Mouse (Mus musculus) forebrain, embryonic 13.5 days (tissue): Measurements from ENCODE around the gene Nlrc5. TPM values are rescaled to one million over a fixed set of nuclear protein-coding genes. Genes with fewer than 3 reads are reported as not detected.

ENCODE experiments used
- ATAC-seq: fragments of 200-750 bp; cut with Nextera tagmentation; 2 replicates; pipeline ENCODE4 v1.8.0; 2017
- H3K27ac ChIP-seq: fragments of 300-500 bp; sonication (generic); 2 replicates; pipeline ENCODE4 v1.5.1; 2015; ENCODE audit warnings: inconsistent platforms, mild to moderate bottlenecking, moderate library complexity
- H3K27me3 ChIP-seq: fragments of 300-500 bp; sonication (generic); 2 replicates; pipeline ENCODE4 v1.6.1; 2015; ENCODE audit warnings: mild to moderate bottlenecking, inconsistent platforms
- H3K36me3 ChIP-seq: fragments of 300-500 bp; sonication (generic); 2 replicates; pipeline ENCODE4 v1.6.1; 2015; ENCODE audit warnings: mild to moderate bottlenecking, inconsistent platforms; ENCODE audit not compliant: poor library complexity, severe bottlenecking
- H3K4me1 ChIP-seq: fragments of 300-500 bp; sonication (generic); 2 replicates; pipeline ENCODE4 v1.6.1; 2015; ENCODE audit warnings: inconsistent platforms
- H3K4me2 ChIP-seq: fragments of 300-500 bp; sonication (generic); 2 replicates; pipeline ENCODE4 v1.6.1; 2015; ENCODE audit warnings: inconsistent platforms, mild to moderate bottlenecking, moderate library complexity
- H3K4me3 ChIP-seq: fragments of 300-500 bp; sonication (generic); 2 replicates; pipeline ENCODE4 v1.5.1; 2015; ENCODE audit warnings: mild to moderate bottlenecking, inconsistent platforms
- H3K9ac ChIP-seq: fragments of 300-500 bp; sonication (generic); 2 replicates; pipeline ENCODE4 v1.6.1; 2015; ENCODE audit warnings: mild to moderate bottlenecking, inconsistent platforms
- H3K9me3 ChIP-seq: fragments of 300-500 bp; sonication (generic); replicated peaks from 2 replicates; pipeline ENCODE4 v1.6.1; 2016; ENCODE audit warnings: inconsistent platforms
- WGBS: fragments of 180-500 bp; shearing (Covaris S2); methylation state at CpG from one replicate; pipeline ENCODE4 v1.1.7; 2015; 5-methylcytosine and 5-hydroxymethylcytosine counted together
- polyA plus RNA-seq: library from polyadenylated mRNA; unstranded; fragments of >200 nt; fragmentation: Nextera tagmentation; extraction: Ambion mirVana; gene quantifications from 2 replicates; pipeline ENCODE4 v1.2.1, GENCODE M21; 2015

Gene Nlrc5
- polyA plus RNA-seq, 1 experiment from 2014 or later: 0.12 TPM

GRCm38 (mm10) chr8:94428420-94428819 lies 5.7 kb upstream of the Nlrc5 start:
- WGBS: 88% methylated on average over 4 of the region's 4 CpGs
- no peak overlapping the region for H3K27ac ChIP-seq
- H3K9me3 ChIP-seq: no peaks in the 10 kb centered on the region
- H3K27me3 ChIP-seq: peaks cover 10% of the 10 kb centered on the region
- H3K4me3 ChIP-seq: no peak overlapping the region
- no peaks in the 10 kb centered on the region for H3K4me1 ChIP-seq
- no peak overlapping the region for H3K4me2 ChIP-seq
- no peak overlapping the region for H3K9ac ChIP-seq
- ATAC-seq: no peak
- no peaks in the 10 kb centered on the region for H3K36me3 ChIP-seq

GRCm38 (mm10) chr8:94429376-94429775 lies 4.8 kb upstream of the Nlrc5 start:
- Histone ChIP-seq H3K4me3 (no peak overlapping the region), H3K9ac (no peak overlapping the region), H3K4me1 (peaks cover 6% of the 10 kb centered on the region), H3K9me3 (no peaks in the 10 kb centered on the region), H3K36me3 (no peaks in the 10 kb centered on the region), H3K27me3 (peaks cover 20% of the 10 kb centered on the region), H3K4me2 (no peak overlapping the region), H3K27ac (no peak overlapping the region)
- WGBS: 86% methylated on average over 7 of the region's 7 CpGs
- ATAC-seq: no peak

GRCm38 (mm10) chr8:94432212-94432611 lies 1.9 kb upstream of the Nlrc5 start:
- Histone ChIP-seq H3K9me3 (no peaks in the 10 kb centered on the region), H3K27me3 (peaks cover 22% of the 10 kb centered on the region), H3K9ac (no peak overlapping the region), H3K36me3 (no peaks in the 10 kb centered on the region), H3K27ac (no peak overlapping the region), H3K4me2 (no peak overlapping the region), H3K4me3 (no peak overlapping the region), H3K4me1 (peaks cover 6% of the 10 kb centered on the region)
- ATAC-seq: no peak
- WGBS: 79% methylated on average over 3 of the region's 3 CpGs

GRCm38 (mm10) chr8:94434958-94435357 lies 802 bp downstream of the Nlrc5 start:
- no peaks in the 10 kb centered on the region for H3K9me3 ChIP-seq
- H3K4me3 ChIP-seq: no peak overlapping the region
- H3K4me2 ChIP-seq: no peak overlapping the region
- no peak for ATAC-seq
- 71% methylated on average over 3 of the region's 3 CpGs for WGBS
- H3K9ac ChIP-seq: no peak overlapping the region
- peaks cover 6% of the 10 kb centered on the region for H3K4me1 ChIP-seq
- H3K27ac ChIP-seq: no peak overlapping the region
- H3K36me3 ChIP-seq: no peaks in the 10 kb centered on the region
- H3K27me3 ChIP-seq: peaks cover 22% of the 10 kb centered on the region

DNA sequence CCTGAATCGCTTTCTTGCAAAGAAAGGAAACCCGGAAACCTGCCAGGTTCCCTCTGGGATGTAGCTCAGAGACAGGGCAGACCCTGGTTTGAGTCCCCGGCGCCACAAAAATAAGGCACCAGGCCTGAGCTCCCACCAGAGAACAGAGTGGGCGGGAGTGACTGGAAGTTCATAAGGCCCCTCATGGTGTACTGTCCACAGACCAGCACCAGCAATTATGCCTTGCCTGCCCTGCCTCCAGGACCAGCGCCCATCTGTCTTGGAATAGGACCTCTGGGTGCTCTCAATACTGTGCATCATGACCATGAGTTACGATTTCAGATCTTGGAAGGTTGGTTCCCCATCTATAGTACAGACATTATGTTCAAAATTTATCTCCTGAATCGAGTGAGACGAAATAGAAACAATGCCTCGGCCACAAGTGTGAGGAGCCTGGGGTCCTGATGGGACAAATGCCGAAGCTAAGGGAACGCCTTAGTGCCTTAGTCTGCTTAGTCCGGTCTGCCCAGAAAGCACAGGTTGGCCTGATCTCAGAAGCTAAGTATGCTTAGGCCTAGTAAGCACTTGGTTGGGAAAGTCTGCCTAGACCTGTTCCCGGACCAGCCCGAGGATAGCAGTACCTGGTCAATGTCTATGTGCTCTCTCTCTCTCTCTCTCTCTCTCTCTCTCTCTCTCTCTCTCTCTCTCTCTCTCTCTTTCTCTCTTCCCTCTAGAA lies 1.4 kb downstream of the Nlrc5 start:
- no peak overlapping the region for H3K9ac ChIP-seq
- H3K4me2 ChIP-seq: no peak overlapping the region
- H3K9me3 ChIP-seq: no peaks in the 10 kb centered on the region
- ATAC-seq: no peak
- no peaks in the 10 kb centered on the region for H3K36me3 ChIP-seq
- H3K4me3 ChIP-seq: no peak overlapping the region
- WGBS: 90% methylated on average over 15 of the region's 15 CpGs
- H3K4me1 ChIP-seq: peaks cover 6% of the 10 kb centered on the region
- H3K27me3 ChIP-seq: peaks cover 22% of the 10 kb centered on the region
- no peak overlapping the region for H3K27ac ChIP-seq

GRCm38 (mm10) chr8:94436112-94436572 lies 2.0 kb downstream of the Nlrc5 start:
- ATAC-seq: no peak
- Histone ChIP-seq H3K27me3 (peaks cover 22% of the 10 kb centered on the region), H3K36me3 (no peaks in the 10 kb centered on the region), H3K9ac (no peak overlapping the region), H3K4me2 (no peak overlapping the region), H3K4me3 (no peak overlapping the region), H3K9me3 (no peaks in the 10 kb centered on the region), H3K4me1 (peaks cover 6% of the 10 kb centered on the region), H3K27ac (no peak overlapping the region)
- 90% methylated on average over 5 of the region's 5 CpGs for WGBS

DNA sequence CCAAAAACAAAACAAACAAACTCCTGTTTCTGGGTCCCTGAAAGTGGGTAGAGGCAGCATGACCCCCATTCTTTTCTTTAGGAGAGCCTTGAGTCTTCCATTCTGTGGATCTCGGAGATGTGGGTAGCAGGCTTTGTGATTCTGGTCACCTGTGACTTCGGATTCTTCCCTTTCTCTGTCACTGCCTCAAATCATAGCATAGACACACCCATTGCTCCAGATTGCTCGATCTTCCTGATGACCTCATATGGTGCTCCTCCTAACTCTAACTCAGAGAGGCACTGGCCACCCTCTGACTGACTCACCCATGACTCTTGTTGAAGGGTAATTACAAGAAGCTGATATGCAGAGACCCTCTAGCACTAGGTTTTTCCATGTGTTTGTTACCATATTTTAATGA lies 2.7 kb downstream of the Nlrc5 start:
- no peaks in the 10 kb centered on the region for H3K36me3 ChIP-seq
- no peak overlapping the region for H3K9ac ChIP-seq
- no peak for ATAC-seq
- no peak overlapping the region for H3K4me2 ChIP-seq
- H3K4me1 ChIP-seq: peaks cover 6% of the 10 kb centered on the region
- H3K27ac ChIP-seq: no peak overlapping the region
- no peak overlapping the region for H3K4me3 ChIP-seq
- WGBS: 83% methylated on average over 3 of the region's 3 CpGs
- no peaks in the 10 kb centered on the region for H3K9me3 ChIP-seq
- peaks cover 21% of the 10 kb centered on the region for H3K27me3 ChIP-seq

DNA sequence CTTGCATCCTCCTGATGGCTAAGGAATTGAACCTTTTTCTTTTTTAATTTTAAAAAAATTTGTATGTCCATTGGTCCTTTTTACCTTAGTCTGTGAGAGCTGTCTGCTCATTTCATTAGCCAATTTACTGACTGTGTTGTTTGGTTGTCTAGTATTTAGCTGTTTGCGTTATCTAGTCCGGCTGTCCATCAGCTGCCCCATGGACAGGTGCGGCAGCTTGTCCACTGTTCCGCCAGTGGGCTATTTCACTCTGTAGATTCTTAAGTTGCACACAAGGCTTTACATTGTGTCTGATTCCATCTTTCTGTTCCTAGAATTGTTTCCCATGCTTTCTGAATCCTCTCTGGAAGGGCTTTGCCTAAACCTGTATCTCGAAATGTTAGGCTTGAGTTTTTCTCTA lies 4.5 kb downstream of the Nlrc5 start:
- H3K9ac ChIP-seq: no peak overlapping the region
- H3K9me3 ChIP-seq: no peaks in the 10 kb centered on the region
- H3K36me3 ChIP-seq: no peaks in the 10 kb centered on the region
- 89% methylated on average over 5 of the region's 5 CpGs for WGBS
- H3K27ac ChIP-seq: no peak overlapping the region
- peaks cover 5% of the 10 kb centered on the region for H3K4me1 ChIP-seq
- no peak for ATAC-seq
- peaks cover 9% of the 10 kb centered on the region for H3K27me3 ChIP-seq
- H3K4me3 ChIP-seq: no peak overlapping the region
- no peak overlapping the region for H3K4me2 ChIP-seq

- Histone ChIP-seq H3K9ac (no peak overlapping the region), H3K4me3 (no peak overlapping the region), H3K9me3 (no peaks in the 10 kb centered on the region), H3K4me1 (no peaks in the 10 kb centered on the region), H3K4me2 (no peak overlapping the region), H3K27me3 (no peaks in the 10 kb centered on the region), H3K36me3 (no peaks in the 10 kb centered on the region), H3K27ac (no peak overlapping the region)
- ATAC-seq: no peak
These were observed 5.5 kb downstream of the Nlrc5 start for GRCm38 (mm10) chr8:94439691-94440090.

DNA sequence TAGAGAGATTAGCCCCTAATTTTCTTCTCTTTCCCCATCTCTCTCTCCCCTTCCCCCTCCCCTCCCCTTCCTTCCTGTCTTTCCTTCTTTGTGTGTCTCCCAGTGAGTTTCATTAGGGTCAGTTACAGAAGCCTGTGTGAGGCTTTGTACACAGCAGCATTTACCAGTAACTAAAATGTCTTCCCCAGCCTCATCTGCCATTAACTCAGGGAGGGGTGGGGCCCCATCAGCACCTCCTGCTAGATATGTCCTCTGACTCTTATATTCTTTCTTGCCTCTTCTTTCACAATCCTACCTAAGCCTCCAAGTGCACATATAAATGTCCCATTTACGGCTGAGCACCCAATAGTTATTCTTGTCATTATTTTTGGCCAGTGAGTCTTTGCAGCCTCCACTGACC lies 6.2 kb downstream of the Nlrc5 start:
- no peak for ATAC-seq
- Histone ChIP-seq H3K4me3 (no peak overlapping the region), H3K9ac (no peak overlapping the region), H3K4me1 (no peaks in the 10 kb centered on the region), H3K36me3 (no peaks in the 10 kb centered on the region), H3K9me3 (no peaks in the 10 kb centered on the region), H3K27ac (no peak overlapping the region), H3K27me3 (no peaks in the 10 kb centered on the region), H3K4me2 (no peak overlapping the region)
- 91% methylated on average over 1 of the region's 1 CpGs for WGBS

DNA sequence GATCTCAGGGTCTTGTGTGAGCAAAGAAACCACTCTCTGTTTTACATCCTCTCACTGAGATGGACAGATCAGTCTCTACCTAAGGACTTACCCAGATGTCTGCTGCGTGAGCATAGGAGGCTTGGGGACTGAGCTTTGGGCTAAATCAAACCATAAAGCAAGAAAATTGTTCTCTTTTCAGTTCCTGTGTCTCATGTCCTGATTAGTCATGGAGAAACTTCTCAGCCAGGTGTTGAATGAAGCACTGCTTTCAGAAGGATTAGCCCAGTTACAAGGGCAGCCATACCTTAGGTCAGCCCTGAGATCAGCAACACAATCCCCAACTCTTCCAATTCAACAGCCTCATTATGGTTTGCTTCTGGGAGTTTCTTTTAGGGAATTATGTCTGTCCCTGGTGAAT lies 7.5 kb downstream of the Nlrc5 start:
- Histone ChIP-seq H3K36me3 (no peaks in the 10 kb centered on the region), H3K27me3 (no peaks in the 10 kb centered on the region), H3K27ac (no peak overlapping the region), H3K9ac (no peak overlapping the region), H3K4me1 (no peaks in the 10 kb centered on the region), H3K4me3 (no peak overlapping the region), H3K4me2 (no peak overlapping the region), H3K9me3 (no peaks in the 10 kb centered on the region)
- no peak for ATAC-seq
- 94% methylated on average over 1 of the region's 1 CpGs for WGBS

GRCm38 (mm10) chr8:94443153-94443552 lies 9.0 kb downstream of the Nlrc5 start:
- H3K9ac ChIP-seq: no peak overlapping the region
- H3K36me3 ChIP-seq: no peaks in the 10 kb centered on the region
- no peaks in the 10 kb centered on the region for H3K27me3 ChIP-seq
- no peak overlapping the region for H3K27ac ChIP-seq
- no peak overlapping the region for H3K4me2 ChIP-seq
- 93% methylated on average over 3 of the region's 3 CpGs for WGBS
- H3K4me3 ChIP-seq: no peak overlapping the region
- no peaks in the 10 kb centered on the region for H3K4me1 ChIP-seq
- ATAC-seq: no peak
- no peaks in the 10 kb centered on the region for H3K9me3 ChIP-seq

GRCm38 (mm10) chr8:94444480-94444879 lies 10.3 kb downstream of the Nlrc5 start:
- Histone ChIP-seq H3K27ac (no peak overlapping the region), H3K9me3 (no peaks in the 10 kb centered on the region), H3K36me3 (no peaks in the 10 kb centered on the region), H3K4me2 (no peak overlapping the region), H3K9ac (no peak overlapping the region), H3K4me3 (no peak overlapping the region), H3K27me3 (no peaks in the 10 kb centered on the region), H3K4me1 (no peaks in the 10 kb centered on the region)
- 77% methylated on average over 2 of the region's 2 CpGs for WGBS
- ATAC-seq: no peak
